Mouse (Mus musculus): ENCODE data around the gene Itga3.
A peak's percentile ranks its signal among the peaks of the same experiment; 100 is the strongest.

Itga3 gene

DNA sequence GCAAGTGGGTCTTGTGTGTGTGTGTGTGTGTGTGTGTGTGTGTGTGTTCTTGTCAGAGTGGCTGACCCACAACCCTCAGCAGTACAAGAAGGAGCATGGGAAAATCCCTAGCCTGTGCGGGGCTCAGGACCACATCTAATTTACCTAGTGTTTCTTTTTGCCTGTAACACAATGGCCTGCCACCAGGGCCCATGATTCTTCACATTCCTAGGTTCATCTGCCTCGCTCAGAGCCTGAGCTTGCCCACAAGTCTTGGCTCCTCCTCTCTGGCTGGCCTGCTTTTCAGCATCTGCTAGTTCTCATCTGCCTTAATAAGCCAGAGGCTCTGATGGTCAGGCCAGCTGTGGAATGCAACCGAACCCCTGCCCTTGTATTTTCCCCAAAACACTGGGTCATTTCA, 23.8 kb upstream of the Itga3 start:
- Histone ChIP-seq H3K27me3 (ENCODE audit: insufficient read depth, low read length) (peaks cover 21% of the 10 kb centered on the region; the same call in 1 of the 2 replicates), H3K9me3 (ENCODE audit: low read length) (peaks cover 3% of the 10 kb centered on the region; the same call in 1 of the 2 replicates), H3K4me1 (replicated peaks; ENCODE audit: low read depth, low read length) (peaks cover 72% of the 10 kb centered on the region), H3K4me3 (replicated peaks; ENCODE audit: low read length) (0 out of 2 replicates have a peak overlapping the region, but pooled peaks have one; percentile 20), H3K36me3 (ENCODE audit: insufficient read depth, low read length) (no peaks in the 10 kb centered on the region)
- TF ChIP-seq NANOG (IDR thresholded peaks at IDR 0.05; ENCODE audit: borderline replicate concordance, low read length) (no peak), POU5F1 (IDR thresholded peaks at IDR 0.05; ENCODE audit: borderline replicate concordance, low read length) (no peak), CTCF (conservative IDR thresholded peaks at IDR 0.05; ENCODE audit: low read length) (no peak)

DNA sequence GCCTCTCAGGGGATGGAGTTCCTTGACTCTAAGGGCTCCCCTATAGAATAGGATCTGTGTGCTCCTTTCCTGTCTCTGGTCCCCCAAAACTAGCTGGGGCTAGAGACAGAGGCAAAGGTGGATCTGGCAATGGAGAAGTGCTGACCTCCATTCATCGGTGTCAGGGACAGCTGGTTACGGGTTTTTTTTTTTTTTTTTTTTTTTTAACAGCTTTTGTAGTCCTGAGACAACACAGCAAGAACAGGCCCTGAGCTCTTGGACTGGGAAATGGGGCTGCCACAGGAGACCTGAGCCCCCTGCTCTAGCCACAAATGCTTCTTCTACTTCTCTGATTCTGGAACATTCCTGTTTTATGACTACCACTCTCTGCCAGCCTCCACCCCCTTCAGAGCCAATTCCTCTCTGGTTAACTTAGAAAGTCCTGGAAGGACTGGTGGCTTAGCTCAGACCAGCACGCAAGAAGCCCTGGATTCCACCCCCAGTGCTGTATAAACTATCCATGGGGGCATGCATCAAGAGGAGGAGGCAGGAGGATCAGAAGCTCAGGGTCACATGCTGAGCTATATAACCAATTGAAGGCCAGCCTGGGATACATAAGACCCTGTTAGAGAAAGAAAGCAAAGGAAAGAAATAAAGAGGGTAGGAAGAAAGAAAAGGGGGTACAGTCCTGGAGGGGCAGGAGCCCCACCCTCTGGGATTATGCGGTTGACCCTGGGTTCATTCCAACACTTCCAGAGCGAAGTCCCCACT, 21.9 kb upstream of the Itga3 start:
- H3K36me3 ChIP-seq (ENCODE audit: insufficient read depth, low read length) = no peaks in the 10 kb centered on the region
- TF ChIP-seq CTCF (conservative IDR thresholded peaks at IDR 0.05; ENCODE audit: low read length) (no peak), POU5F1 (IDR thresholded peaks at IDR 0.05; ENCODE audit: borderline replicate concordance, low read length) (no peak), NANOG (IDR thresholded peaks at IDR 0.05; ENCODE audit: borderline replicate concordance, low read length) (no peak)
- peaks cover 9% of the 10 kb centered on the region; the same call in 1 of the 2 replicates for H3K9me3 ChIP-seq (ENCODE audit: low read length)
- no peak overlapping the region for H3K4me3 ChIP-seq (replicated peaks; ENCODE audit: low read length)
- peaks cover 21% of the 10 kb centered on the region; the same call in 1 of the 2 replicates for H3K27me3 ChIP-seq (ENCODE audit: insufficient read depth, low read length)
- H3K4me1 ChIP-seq (replicated peaks; ENCODE audit: low read depth, low read length) = peaks cover 56% of the 10 kb centered on the region

DNA sequence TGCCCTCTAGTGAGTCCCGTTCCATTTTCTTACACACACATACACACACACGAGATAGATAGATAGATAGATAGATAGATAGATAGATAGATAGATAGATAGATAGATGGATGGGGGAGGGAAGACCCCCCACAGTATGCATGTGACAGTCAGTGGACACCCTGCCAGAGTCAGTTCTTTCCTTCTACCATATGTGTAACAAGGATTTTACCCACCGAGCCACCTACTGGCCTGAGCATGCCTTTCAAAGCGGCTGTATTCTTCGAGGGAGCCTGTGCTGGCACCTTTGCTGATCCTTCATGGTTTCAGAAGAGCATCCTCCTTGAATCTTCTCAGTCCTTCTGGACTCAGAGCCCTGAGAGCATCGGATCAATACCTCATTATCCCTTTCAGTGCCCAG, 21.3 kb upstream of the Itga3 start:
- 0 out of 2 replicates have a peak, but pooled peaks cover 5% of the 10 kb centered on the region for H3K9me3 ChIP-seq (ENCODE audit: low read length)
- no peaks in the 10 kb centered on the region for H3K36me3 ChIP-seq (ENCODE audit: insufficient read depth, low read length)
- peaks cover 59% of the 10 kb centered on the region for H3K4me1 ChIP-seq (replicated peaks; ENCODE audit: low read depth, low read length)
- H3K27me3 ChIP-seq (ENCODE audit: insufficient read depth, low read length) = peaks cover 21% of the 10 kb centered on the region; the same call in 1 of the 2 replicates
- H3K4me3 ChIP-seq (replicated peaks; ENCODE audit: low read length) = no peak overlapping the region
- TF ChIP-seq POU5F1 (IDR thresholded peaks at IDR 0.05; ENCODE audit: borderline replicate concordance, low read length) = no peak
- TF ChIP-seq CTCF (conservative IDR thresholded peaks at IDR 0.05; ENCODE audit: low read length) = no peak
- no peak for TF ChIP-seq NANOG (IDR thresholded peaks at IDR 0.05; ENCODE audit: borderline replicate concordance, low read length)

DNA sequence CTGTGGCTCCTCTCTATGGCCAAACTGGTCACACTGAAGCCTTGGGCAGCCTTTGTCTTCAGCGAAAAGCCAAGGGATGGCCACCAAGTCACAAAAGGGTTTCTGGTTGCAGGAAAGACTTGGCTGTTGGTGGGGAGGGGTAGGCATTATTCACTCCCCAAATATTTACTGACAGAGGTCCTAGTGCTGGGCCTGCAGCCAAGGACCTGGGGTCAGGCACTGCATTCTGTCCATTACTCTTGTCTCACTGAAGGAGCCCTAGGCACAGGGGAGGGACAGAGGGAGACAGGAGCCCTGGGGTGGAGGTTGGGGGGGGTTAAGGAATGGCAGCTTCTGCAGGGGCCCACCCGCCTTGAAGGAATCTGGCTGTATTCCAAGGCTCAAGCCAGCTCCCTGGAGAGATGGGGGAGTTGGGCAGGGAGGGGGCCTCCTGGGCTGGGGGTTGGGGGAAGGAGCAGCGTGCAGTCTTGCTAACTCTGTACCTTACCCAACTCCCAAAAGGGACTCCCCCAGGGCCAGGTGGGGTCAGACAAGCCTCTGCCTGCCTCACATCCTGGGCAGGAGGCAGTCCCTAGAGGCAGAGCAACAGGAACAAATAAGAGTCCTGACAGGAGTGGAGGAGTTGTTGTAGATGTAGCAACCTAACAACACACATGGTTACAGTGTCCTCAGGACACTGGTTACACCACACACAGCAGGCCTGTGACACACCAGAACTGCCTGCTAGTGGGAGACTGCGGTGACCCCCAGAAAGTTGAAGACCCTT, 20.2 kb upstream of the Itga3 start:
- H3K4me1 ChIP-seq (replicated peaks; ENCODE audit: low read depth, low read length) = peaks cover 57% of the 10 kb centered on the region
- H3K27me3 ChIP-seq (ENCODE audit: insufficient read depth, low read length) = peaks cover 21% of the 10 kb centered on the region; the same call in 1 of the 2 replicates
- H3K4me3 ChIP-seq (replicated peaks; ENCODE audit: low read length) = no peak overlapping the region
- H3K36me3 ChIP-seq (ENCODE audit: insufficient read depth, low read length) = no peaks in the 10 kb centered on the region
- no peak for TF ChIP-seq NANOG (IDR thresholded peaks at IDR 0.05; ENCODE audit: borderline replicate concordance, low read length)
- TF ChIP-seq CTCF (conservative IDR thresholded peaks at IDR 0.05; ENCODE audit: low read length) = no peak
- TF ChIP-seq POU5F1 (IDR thresholded peaks at IDR 0.05; ENCODE audit: borderline replicate concordance, low read length) = no peak
- H3K9me3 ChIP-seq (ENCODE audit: low read length) = 0 out of 2 replicates have a peak, but pooled peaks cover 5% of the 10 kb centered on the region

DNA sequence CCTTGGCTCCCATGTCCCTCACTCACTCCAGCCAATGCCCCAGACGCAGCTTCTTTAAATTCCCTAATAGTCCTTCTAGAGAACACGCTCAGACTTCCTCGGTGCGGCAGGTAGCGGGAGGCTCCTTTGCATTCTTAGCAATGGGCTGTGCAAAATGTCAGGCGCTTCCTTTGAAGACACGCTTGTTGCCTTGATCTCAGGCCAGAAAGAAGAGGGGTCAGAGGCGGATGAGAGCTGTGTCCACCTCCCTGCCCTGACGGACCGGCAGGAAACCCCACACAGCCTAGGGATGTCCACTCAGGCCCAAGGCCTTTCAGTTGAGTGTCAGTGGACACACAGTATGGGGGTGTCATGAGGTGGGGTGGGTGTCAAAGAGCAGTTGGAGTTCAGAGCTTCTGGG, 19.0 kb upstream of the Itga3 start:
- H3K36me3 ChIP-seq (ENCODE audit: insufficient read depth, low read length) = no peaks in the 10 kb centered on the region
- H3K4me1 ChIP-seq (replicated peaks; ENCODE audit: low read depth, low read length) = peaks cover 45% of the 10 kb centered on the region
- H3K4me3 ChIP-seq (replicated peaks; ENCODE audit: low read length) = no peak overlapping the region
- H3K9me3 ChIP-seq (ENCODE audit: low read length) = 0 out of 2 replicates have a peak, but pooled peaks cover 5% of the 10 kb centered on the region
- TF ChIP-seq NANOG (IDR thresholded peaks at IDR 0.05; ENCODE audit: borderline replicate concordance, low read length) (no peak), POU5F1 (IDR thresholded peaks at IDR 0.05; ENCODE audit: borderline replicate concordance, low read length) (no peak), CTCF (conservative IDR thresholded peaks at IDR 0.05; ENCODE audit: low read length) (no peak)
- H3K27me3 ChIP-seq (ENCODE audit: insufficient read depth, low read length) = peaks cover 16% of the 10 kb centered on the region; the same call in 1 of the 2 replicates

DNA sequence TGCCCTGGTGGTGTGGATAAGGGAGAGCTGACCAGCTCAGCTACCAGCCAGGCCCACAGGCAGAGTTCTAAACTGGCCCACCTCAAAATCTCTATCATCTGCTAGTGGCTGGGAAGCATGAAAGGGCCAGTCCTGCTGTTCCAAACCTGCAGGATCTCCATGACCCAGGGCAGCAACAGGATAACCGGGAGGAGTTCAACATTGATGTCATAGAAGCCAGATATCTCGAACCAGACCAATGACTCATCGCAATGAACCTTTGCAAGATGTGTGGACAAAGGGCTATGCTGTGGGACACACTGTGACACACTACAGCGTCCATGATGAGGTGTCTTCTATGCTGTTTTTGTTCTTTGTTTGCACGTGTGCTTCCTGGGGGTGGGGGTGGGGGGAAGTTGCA, 16.5 kb upstream of the Itga3 start:
- H3K4me3 ChIP-seq (replicated peaks; ENCODE audit: low read length) = no peak overlapping the region
- H3K4me1 ChIP-seq (replicated peaks; ENCODE audit: low read depth, low read length) = peaks cover 44% of the 10 kb centered on the region
- H3K36me3 ChIP-seq (ENCODE audit: insufficient read depth, low read length) = no peaks in the 10 kb centered on the region
- peaks cover 10% of the 10 kb centered on the region; the same call in 1 of the 2 replicates for H3K9me3 ChIP-seq (ENCODE audit: low read length)
- H3K27me3 ChIP-seq (ENCODE audit: insufficient read depth, low read length) = peaks cover 17% of the 10 kb centered on the region
- no peak for TF ChIP-seq NANOG (IDR thresholded peaks at IDR 0.05; ENCODE audit: borderline replicate concordance, low read length)
- no peak for TF ChIP-seq CTCF (conservative IDR thresholded peaks at IDR 0.05; ENCODE audit: low read length)
- TF ChIP-seq POU5F1 (IDR thresholded peaks at IDR 0.05; ENCODE audit: borderline replicate concordance, low read length) = no peak

DNA sequence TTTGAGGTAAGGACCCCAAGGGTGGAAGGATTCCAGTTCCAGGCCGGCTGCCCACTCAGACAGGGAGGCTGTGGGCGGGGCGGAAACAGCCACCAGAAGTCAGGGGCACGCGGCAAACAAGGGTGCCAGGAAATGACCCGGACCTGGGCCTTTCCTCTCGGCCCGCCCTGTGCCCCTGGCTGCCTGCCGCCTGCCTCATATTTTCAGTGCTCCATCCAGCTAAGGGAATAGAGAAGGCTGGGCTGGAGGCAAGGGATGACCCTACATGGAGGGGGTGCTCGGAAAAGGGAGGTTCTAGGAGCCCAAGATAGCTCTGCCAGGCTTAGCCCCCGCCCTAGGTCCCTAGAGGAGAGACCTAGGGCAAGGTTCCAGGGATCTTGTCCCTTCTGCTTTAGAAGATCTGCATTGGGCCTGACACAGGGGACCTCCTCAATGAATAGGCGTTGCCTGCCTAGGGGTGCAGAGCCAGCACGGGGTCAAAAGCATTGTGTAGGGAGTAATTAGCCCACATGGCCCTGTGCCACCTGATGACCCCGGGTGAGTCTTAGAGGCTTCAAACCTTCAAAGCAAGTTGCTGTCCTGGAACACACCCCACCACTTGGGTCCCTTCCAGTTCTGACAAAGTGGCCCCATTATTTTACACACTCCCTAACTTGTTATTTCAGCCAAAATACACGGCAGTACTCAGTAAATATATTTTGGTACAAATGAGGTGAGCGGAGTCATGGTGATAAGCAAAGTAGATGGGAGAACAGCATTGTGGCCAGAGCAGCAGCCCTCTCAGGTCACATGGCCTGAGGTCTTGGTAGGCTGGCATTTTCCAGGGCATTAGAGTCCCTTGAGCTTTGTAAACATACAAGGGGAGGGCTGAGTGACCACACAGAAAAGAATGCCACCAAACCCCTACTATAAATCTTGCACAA, 12.5 kb upstream of the Itga3 start:
- Histone ChIP-seq H3K4me1 (replicated peaks; ENCODE audit: low read depth, low read length) (peaks cover 61% of the 10 kb centered on the region), H3K4me3 (replicated peaks; ENCODE audit: low read length) (peak overlapping the region; percentile 56), H3K36me3 (ENCODE audit: insufficient read depth, low read length) (no peaks in the 10 kb centered on the region), H3K27me3 (ENCODE audit: insufficient read depth, low read length) (peaks cover 28% of the 10 kb centered on the region), H3K9me3 (ENCODE audit: low read length) (peaks cover 5% of the 10 kb centered on the region; the same call in 1 of the 2 replicates)
- TF ChIP-seq NANOG (IDR thresholded peaks at IDR 0.05; ENCODE audit: borderline replicate concordance, low read length) (no peak), POU5F1 (IDR thresholded peaks at IDR 0.05; ENCODE audit: borderline replicate concordance, low read length) (no peak), CTCF (conservative IDR thresholded peaks at IDR 0.05; ENCODE audit: low read length) (no peak)

All from E14TG2a.4 (cell line).